Mouse (Mus musculus): Measurements from ENCODE around the gene Nosip.

The Nosip gene

DNA sequence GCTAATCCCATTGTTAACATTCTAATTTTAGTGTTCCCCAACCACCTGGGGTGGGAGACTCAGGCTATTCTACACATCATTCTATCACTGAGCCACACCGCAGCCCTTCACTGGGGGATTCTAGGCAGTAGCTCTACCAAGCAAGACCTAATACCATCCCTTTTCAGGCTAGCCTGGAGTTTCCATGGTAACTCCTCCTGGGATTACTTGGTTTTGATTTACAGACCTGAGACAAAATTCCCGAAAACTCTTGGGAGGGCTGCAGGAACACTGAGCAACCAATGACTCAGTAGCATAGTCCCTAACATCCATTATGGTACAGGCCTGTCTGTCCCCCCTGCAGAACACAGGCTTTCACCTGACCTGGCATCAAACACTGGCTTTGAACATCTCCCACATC lies 36.0 kb upstream of the Nosip start:
- H3K27me3 ChIP-seq (ENCODE audit: control insufficient read depth, insufficient read depth, low read length, poor library complexity, severe bottlenecking) = no peaks in the 10 kb centered on the region
- DNase-seq (ENCODE audit: low read depth, low spot score) = no peak
- H3K36me3 ChIP-seq (ENCODE audit: control insufficient read depth, insufficient read depth, low read length, poor library complexity, severe bottlenecking) = peaks cover 5% of the 10 kb centered on the region

DNA sequence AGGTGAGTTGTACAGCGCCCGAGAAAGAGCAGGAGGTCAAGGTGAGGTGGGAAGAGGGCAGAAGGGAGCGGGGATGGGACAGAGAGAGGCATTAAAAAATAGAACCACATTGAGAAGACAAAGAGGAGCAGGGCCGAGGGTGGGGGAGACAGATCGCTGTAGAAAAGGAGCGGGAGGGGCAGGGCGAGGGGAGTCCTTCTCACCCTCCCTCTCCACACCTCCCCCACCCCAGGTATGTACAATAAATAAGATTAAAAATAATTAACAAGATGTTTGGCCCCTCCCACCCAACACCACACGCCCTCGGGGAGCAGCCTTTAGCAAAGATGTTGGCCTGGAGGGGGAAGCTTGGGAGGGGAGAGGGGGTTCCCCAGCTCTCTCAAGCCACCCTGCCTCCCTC lies 34.5 kb upstream of the Nosip start:
- Histone ChIP-seq H3K27me3 (ENCODE audit: control insufficient read depth, insufficient read depth, low read length, poor library complexity, severe bottlenecking) (no peaks in the 10 kb centered on the region), H3K36me3 (ENCODE audit: control insufficient read depth, insufficient read depth, low read length, poor library complexity, severe bottlenecking) (peaks cover 8% of the 10 kb centered on the region)
- no peak for DNase-seq (ENCODE audit: low read depth, low spot score)

DNA sequence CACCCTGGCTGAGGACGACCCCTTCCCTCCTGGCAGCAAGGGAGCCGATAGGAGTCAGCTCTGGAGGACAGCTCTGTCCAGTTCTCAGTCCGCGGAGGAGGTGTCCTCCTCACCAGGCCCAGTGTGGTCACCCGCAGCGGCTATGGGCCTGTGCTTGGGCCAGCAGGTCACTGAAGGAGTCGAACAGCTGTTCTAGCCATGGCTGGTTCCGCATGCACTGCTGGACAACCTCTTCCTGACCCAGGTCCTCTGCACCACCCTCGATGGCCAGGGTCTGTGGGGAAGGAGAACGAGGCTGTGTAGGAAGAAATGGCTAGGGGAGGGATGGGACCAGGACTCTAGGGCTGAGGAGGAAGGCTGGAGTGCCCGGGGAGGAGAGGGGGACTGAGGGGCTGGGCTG lies 33.9 kb upstream of the Nosip start:
- Histone ChIP-seq H3K36me3 (ENCODE audit: control insufficient read depth, insufficient read depth, low read length, poor library complexity, severe bottlenecking) (peaks cover 9% of the 10 kb centered on the region), H3K27me3 (ENCODE audit: control insufficient read depth, insufficient read depth, low read length, poor library complexity, severe bottlenecking) (no peaks in the 10 kb centered on the region)
- no peak for DNase-seq (ENCODE audit: low read depth, low spot score)

DNA sequence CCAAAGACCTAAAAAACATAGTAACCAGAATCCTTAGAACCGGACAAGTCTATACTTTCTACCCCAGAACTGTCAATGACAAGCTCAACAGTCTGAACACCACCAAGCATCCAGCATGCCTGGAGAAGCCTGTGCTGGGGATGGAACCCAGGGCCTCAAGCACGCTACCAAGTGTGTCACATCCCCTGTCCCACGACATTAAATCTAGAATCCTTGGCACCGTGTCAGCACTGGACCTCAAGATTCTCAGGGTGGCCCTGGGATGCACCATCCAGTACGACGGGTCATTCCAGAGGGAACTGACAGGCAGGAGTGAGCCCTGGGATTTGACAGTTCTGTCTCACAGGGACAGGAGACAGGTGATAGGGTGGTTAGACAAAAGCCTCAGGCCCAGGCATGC lies 32.2 kb upstream of the Nosip start:
- Histone ChIP-seq H3K27me3 (ENCODE audit: control insufficient read depth, insufficient read depth, low read length, poor library complexity, severe bottlenecking) (no peaks in the 10 kb centered on the region), H3K36me3 (ENCODE audit: control insufficient read depth, insufficient read depth, low read length, poor library complexity, severe bottlenecking) (peaks cover 16% of the 10 kb centered on the region)
- no peak for DNase-seq (ENCODE audit: low read depth, low spot score)

DNA sequence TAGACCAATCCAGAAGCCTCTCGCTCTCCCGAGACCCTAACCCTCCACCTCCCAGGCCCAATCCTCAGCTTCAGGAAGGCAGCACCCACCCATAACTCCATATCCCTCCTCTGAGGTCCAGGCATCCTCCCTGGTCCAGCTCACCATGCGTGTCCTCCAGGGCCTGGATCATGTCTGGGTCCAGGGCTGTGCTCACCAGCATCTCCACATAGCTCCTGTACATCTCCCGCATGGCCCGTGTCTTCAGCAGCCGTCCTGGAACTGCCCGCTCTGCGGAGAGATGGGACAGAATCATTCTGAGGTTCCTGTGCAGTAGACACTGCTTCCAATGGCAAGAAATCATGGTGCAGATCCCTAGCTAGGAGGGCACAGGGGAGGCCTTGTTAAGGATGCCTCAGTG lies 31.4 kb upstream of the Nosip start:
- Histone ChIP-seq H3K27me3 (ENCODE audit: control insufficient read depth, insufficient read depth, low read length, poor library complexity, severe bottlenecking) (no peaks in the 10 kb centered on the region), H3K36me3 (ENCODE audit: control insufficient read depth, insufficient read depth, low read length, poor library complexity, severe bottlenecking) (peaks cover 16% of the 10 kb centered on the region)
- DNase-seq (ENCODE audit: low read depth, low spot score) = no peak

DNA sequence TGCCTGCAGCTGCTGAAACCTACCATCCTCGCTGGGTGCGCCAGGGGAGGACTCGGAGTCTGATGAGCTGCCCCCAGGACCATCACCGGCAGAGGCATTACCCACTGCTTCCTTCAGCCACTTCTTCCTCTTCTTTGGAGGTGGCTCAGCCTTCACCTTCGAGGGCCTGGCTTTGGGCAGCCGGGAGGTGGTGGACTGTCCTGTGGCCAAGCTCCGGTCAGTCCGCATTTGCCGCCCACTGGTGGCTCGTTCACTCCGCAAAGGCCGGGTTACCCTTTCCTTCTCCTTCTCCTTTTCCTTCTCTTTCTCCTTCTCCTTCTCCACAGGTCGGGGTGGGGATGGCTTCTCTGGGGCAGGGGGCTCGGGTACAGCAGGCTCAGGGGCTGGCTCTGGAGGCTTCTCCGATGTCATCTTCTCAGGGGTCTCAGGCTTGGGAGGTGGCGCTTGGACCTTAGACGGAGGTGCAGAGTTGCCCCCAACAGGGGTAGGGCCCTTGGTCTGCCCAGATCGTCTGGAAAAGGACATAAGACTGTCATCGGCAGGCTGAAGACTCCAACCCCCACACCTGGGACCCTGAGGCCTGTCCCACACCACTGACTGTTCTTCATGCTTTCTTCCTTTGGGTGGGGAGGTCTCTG lies 28.4 kb upstream of the Nosip start:
- no peak for DNase-seq (ENCODE audit: low read depth, low spot score)
- Histone ChIP-seq H3K36me3 (ENCODE audit: control insufficient read depth, insufficient read depth, low read length, poor library complexity, severe bottlenecking) (peaks cover 16% of the 10 kb centered on the region), H3K27me3 (ENCODE audit: control insufficient read depth, insufficient read depth, low read length, poor library complexity, severe bottlenecking) (no peaks in the 10 kb centered on the region)

DNA sequence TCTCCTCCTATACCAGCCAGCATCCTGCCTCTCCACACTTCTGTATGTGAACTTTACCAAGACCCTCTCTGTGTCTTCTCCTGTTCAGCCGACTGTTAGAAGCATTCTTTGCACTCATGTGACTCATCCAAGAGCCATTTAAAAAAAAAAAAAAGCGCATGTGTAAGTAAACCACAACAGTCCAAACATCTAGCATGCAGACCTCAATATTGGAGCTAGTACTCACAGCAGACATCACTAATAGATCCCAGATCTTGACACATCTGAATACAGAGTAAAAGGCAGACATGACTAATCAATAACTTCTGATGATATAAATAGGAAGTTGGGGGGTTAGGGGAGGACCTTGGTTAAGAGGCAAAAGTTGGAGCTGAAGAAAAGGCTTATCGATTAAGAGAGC lies 26.6 kb upstream of the Nosip start:
- Histone ChIP-seq H3K27me3 (ENCODE audit: control insufficient read depth, insufficient read depth, low read length, poor library complexity, severe bottlenecking) (no peaks in the 10 kb centered on the region), H3K36me3 (ENCODE audit: control insufficient read depth, insufficient read depth, low read length, poor library complexity, severe bottlenecking) (peaks cover 20% of the 10 kb centered on the region)
- DNase-seq (ENCODE audit: low read depth, low spot score) = no peak

DNA sequence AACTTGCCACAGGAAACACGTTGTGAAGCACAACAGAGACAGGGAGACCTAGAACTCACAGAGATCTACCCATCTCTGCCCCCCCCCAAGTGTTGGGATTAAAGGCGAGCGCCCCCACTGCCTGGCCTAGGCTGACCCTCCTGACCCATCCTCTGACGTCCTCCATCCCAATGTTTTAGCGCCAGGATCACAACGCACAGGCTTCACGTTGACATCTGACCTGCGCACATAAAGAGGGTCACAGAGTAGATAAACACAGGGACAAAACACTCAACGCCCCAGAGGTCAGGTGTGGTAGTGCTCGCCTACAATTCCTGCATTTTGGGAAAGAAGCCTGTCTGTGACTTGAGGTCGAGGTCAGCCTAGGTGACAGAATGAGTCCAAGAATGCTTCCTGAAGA lies 25.5 kb upstream of the Nosip start:
- Histone ChIP-seq H3K27me3 (ENCODE audit: control insufficient read depth, insufficient read depth, low read length, poor library complexity, severe bottlenecking) (no peaks in the 10 kb centered on the region), H3K36me3 (ENCODE audit: control insufficient read depth, insufficient read depth, low read length, poor library complexity, severe bottlenecking) (peaks cover 16% of the 10 kb centered on the region)
- no peak for DNase-seq (ENCODE audit: low read depth, low spot score)

DNA sequence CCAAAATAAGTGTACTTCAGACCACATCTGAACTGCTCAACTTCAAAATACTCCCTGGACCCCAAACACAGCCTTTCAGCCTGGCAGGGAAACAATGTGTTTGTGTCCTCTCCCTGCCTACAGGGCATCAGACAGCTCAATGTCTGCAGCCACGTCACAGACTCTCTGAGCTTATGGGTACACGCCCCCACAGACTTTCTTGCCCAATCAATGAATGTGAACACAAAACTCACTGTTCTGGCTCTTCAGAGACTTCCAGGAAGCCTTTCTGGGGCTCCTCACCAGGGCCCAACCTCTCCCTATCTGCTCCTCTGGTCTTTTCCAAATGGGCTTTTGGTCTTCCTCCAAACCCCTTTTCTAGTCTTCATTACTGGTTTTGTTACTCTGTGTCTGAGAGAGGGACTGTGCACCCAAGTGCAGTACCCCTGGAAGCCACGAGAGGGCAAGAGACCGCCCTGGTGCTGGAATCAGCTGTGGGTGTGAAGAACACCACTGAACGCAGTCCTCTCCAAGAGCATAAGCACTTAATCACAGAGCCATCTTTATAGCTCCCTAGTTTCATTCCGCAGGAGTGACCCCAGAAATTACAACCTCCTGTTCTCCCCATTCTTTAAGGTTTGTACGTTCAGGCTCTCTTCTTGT lies 24.4 kb upstream of the Nosip start:
- peak; percentile 77 for DNase-seq (ENCODE audit: low read depth, low spot score)
- Histone ChIP-seq H3K36me3 (ENCODE audit: control insufficient read depth, insufficient read depth, low read length, poor library complexity, severe bottlenecking) (peaks cover 14% of the 10 kb centered on the region), H3K27me3 (ENCODE audit: control insufficient read depth, insufficient read depth, low read length, poor library complexity, severe bottlenecking) (no peaks in the 10 kb centered on the region)

DNA sequence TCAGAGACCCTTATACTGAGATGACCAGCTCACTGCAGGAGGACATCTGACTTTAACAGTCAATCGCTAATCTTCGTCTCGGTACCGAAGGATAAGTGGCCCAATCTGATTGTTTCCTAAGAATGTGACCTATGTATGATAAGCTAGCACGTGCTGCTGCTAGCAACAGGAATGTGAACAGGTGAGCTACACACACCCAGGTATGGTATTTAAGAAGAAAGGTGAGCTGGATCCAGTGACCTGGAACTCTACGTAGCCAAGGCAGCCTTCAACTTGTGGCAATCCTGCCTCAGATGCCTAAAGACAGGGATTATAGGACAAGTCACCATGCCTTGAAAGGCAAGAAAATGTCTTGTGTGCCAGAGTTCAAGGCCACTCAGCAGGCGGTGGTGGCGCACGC lies 23.8 kb upstream of the Nosip start:
- DNase-seq (ENCODE audit: low read depth, low spot score) = no peak
- H3K36me3 ChIP-seq (ENCODE audit: control insufficient read depth, insufficient read depth, low read length, poor library complexity, severe bottlenecking) = peaks cover 12% of the 10 kb centered on the region
- H3K27me3 ChIP-seq (ENCODE audit: control insufficient read depth, insufficient read depth, low read length, poor library complexity, severe bottlenecking) = no peaks in the 10 kb centered on the region

DNA sequence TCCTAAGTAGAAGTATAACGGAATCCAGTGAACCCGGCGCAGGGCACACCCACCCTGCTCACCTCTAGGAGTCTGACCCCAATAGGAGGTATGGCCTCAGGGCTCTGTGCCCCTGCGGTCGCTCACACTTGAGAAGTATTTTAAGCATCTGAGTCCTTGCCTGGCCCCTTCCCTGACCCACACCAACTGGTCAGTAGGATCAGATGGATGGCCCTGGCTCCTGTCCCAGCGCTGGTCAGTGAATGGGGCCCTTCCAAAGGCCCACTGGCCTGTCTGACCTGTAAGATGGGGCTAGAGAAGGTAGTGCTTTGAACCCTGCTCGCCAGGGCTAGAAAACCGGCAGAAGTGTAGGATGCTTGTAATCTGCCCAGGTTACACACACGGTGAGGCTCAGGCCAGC lies 21.4 kb upstream of the Nosip start:
- no peaks in the 10 kb centered on the region for H3K27me3 ChIP-seq (ENCODE audit: control insufficient read depth, insufficient read depth, low read length, poor library complexity, severe bottlenecking)
- H3K36me3 ChIP-seq (ENCODE audit: control insufficient read depth, insufficient read depth, low read length, poor library complexity, severe bottlenecking) = peaks cover 9% of the 10 kb centered on the region
- no peak for DNase-seq (ENCODE audit: low read depth, low spot score)

DNA sequence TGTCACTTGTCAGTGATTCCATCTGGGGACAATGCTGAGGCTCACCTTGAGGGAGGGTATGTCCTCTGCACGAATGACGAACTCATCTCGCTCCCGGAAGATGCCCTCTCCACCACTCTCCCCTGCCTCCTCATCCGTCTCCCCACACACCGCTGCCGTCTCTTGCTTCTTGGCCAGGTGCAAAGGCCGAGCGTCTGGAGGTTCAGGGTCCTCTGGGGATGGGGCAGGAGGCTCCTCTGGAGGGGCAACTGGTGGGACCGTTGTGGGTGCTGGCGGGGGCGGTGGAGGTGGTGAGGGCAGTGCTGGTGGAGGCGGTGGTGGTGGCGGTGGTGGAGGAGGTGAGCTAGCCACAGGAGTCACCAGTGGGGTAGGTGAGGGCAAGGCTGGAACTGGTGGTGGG lies 18.9 kb upstream of the Nosip start:
- H3K36me3 ChIP-seq (ENCODE audit: control insufficient read depth, insufficient read depth, low read length, poor library complexity, severe bottlenecking) = peaks cover 21% of the 10 kb centered on the region
- H3K27me3 ChIP-seq (ENCODE audit: control insufficient read depth, insufficient read depth, low read length, poor library complexity, severe bottlenecking) = no peaks in the 10 kb centered on the region
- no peak for DNase-seq (ENCODE audit: low read depth, low spot score)

DNA sequence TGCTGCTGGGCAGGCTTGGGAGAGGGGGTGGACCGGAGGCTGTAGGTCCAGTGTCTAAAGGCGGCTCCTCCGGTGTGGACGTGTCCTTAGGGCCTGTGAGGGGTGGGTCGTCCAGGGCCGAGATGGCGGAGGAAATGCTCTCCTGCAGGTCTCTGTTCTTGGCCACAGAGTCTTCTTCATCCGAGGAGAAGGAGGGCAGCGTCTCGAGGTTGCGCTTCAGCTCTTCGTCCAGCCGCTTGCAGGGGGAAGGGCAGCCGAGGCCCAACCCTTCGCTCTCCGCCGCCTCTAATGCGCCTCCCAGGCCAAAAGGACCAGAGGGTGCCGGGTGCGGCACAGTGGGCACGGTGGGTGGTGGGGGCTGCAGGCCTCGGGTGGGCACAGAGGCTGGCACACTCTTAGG lies 16.5 kb upstream of the Nosip start:
- peaks cover 22% of the 10 kb centered on the region for H3K36me3 ChIP-seq (ENCODE audit: control insufficient read depth, insufficient read depth, low read length, poor library complexity, severe bottlenecking)
- H3K27me3 ChIP-seq (ENCODE audit: control insufficient read depth, insufficient read depth, low read length, poor library complexity, severe bottlenecking) = no peaks in the 10 kb centered on the region
- DNase-seq (ENCODE audit: low read depth, low spot score) = no peak

DNA sequence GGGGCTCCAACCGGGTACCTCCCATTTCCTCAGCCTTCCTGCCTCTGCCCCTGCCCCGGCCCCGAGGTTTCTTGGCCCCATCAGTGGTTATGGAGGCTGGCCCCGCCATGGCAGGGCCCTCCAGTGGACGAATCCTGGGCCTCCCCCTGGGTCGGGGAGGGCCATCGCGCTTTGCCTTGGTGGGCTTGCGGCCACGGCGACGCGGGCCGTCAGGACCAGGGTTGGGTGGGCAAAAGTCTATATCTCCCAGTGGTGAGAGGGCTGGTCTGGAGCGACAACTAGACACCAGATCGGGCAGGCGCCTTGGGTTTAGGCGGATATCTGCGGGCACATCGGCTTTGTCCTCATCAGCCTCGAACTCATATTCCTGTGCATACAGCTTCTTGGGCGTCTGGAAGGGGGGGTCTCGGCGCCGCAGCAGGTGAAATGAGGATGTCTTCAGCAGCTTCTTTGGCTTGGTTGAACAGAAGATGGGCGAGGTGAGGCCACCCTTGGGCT lies 15.3 kb upstream of the Nosip start:
- H3K27me3 ChIP-seq (ENCODE audit: control insufficient read depth, insufficient read depth, low read length, poor library complexity, severe bottlenecking) = no peaks in the 10 kb centered on the region
- DNase-seq (ENCODE audit: low read depth, low spot score) = no peak
- H3K36me3 ChIP-seq (ENCODE audit: control insufficient read depth, insufficient read depth, low read length, poor library complexity, severe bottlenecking) = peaks cover 21% of the 10 kb centered on the region

DNA sequence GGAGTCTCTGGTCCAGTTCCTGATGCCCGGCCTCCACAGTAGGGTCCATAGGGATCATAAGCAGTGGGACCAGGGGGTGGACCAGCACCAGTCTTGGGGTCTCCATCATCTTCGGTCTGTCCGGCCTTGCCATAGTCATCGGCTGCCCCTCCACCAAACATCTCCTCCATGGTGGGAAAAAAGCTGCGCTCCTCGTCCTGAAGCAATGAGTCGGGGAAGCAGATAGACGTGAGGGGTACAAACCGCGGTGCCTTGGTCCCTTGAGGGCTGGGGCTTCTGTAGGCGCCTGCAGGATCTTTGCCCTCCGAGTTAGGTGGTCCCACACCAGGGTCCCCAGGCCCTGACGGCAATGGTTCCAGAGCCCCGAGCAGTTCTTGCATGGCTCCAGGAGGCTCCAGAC lies 14.7 kb upstream of the Nosip start:
- H3K27me3 ChIP-seq (ENCODE audit: control insufficient read depth, insufficient read depth, low read length, poor library complexity, severe bottlenecking) = no peaks in the 10 kb centered on the region
- DNase-seq (ENCODE audit: low read depth, low spot score) = no peak
- H3K36me3 ChIP-seq (ENCODE audit: control insufficient read depth, insufficient read depth, low read length, poor library complexity, severe bottlenecking) = peaks cover 21% of the 10 kb centered on the region

All from splenic B cell, adult 2 months (primary cell).